Mouse (Mus musculus): ENCODE results near the gene 5031439G07Rik.
A peak's percentile ranks its signal among the peaks of the same experiment; 100 is the strongest.
"Not testable (repeated sequence)": the region's sequence is repeated elsewhere in the genome, so short reads cannot be mapped to it uniquely, and the experiment has no call there.

The 5031439G07Rik gene

GRCm38 (mm10) chr15:84948990-84949389 lies 39.4 kb downstream of the 5031439G07Rik start:
- DNase-seq = no peak

GRCm38 (mm10) chr15:84944319-84944718 lies 44.0 kb downstream of the 5031439G07Rik start:
- no peak for DNase-seq

GRCm38 (mm10) chr15:84942647-84943285 lies 45.6 kb downstream of the 5031439G07Rik start:
- peak in 1 of 2 experiments; percentile 26 for DNase-seq

- DNase-seq = no peak
These were observed 48.2 kb downstream of the 5031439G07Rik start for GRCm38 (mm10) chr15:84940102-84940501.

GRCm38 (mm10) chr15:84934901-84935300 lies 53.5 kb downstream of the 5031439G07Rik start:
- DNase-seq = no peak

GRCm38 (mm10) chr15:84932351-84932750 lies 56.0 kb downstream of the 5031439G07Rik start:
- no peak for DNase-seq

- no peak for DNase-seq
These were observed 62.8 kb downstream of the 5031439G07Rik start for GRCm38 (mm10) chr15:84925495-84926018.

GRCm38 (mm10) chr15:84924781-84925315 lies 63.5 kb downstream of the 5031439G07Rik start:
- peak; percentile 33 to 41 for DNase-seq

- no peak for DNase-seq
These were observed 64.7 kb downstream of the 5031439G07Rik start for GRCm38 (mm10) chr15:84923508-84924181.

GRCm38 (mm10) chr15:84922884-84923507 lies 65.4 kb downstream of the 5031439G07Rik start, which contains the start of gene Nup50:
Nup50 (plus strand) TSS chr15:84923411.
- DNase-seq = peak; percentile 100

GRCm38 (mm10) chr15:84919938-84920337 lies 68.4 kb downstream of the 5031439G07Rik start, which contains the start of gene Gm29666:
Gm29666 (minus strand) TSS chr15:84920038.
- DNase-seq = no peak

GRCm38 (mm10) chr15:84913201-84913600 lies 75.2 kb downstream of the 5031439G07Rik start:
- no peak for DNase-seq

- DNase-seq = no peak
These were observed 84.4 kb downstream of the 5031439G07Rik start for GRCm38 (mm10) chr15:84903843-84904385.

GRCm38 (mm10) chr15:84898077-84898476 lies 90.3 kb downstream of the 5031439G07Rik start:
- no peak for DNase-seq

- no peak for DNase-seq
These were observed 91.7 kb downstream of the 5031439G07Rik start for GRCm38 (mm10) chr15:84896664-84897063.

GRCm38 (mm10) chr15:84896216-84896615 lies 92.1 kb downstream of the 5031439G07Rik start:
- DNase-seq = not testable (repeated sequence)
